Mouse (Mus musculus) thymus, adult 2 months (tissue): ENCODE measurements at regions not wholly inside any gene's neighbourhood (a gene's known extent, or its start where the extent isn't known, plus 50 kb on each side); places are given as distances from the start of the nearest gene placed in this dataset.

Source experiments
- DNase-seq: peaks from one replicate; pipeline ENCODE4 v3.0.0; 2021
- H3K27ac ChIP-seq: fragments of 200-500 bp; 2 replicates; pipeline ENCODE4 v1.5.1; 2012; ENCODE audit warnings: low read length, control low read depth; ENCODE audit not compliant: control insufficient read depth, insufficient read depth
- H3K27me3 ChIP-seq: fragments of 200-500 bp; 2 replicates; pipeline ENCODE4 v1.6.1; 2012; ENCODE audit warnings: mild to moderate bottlenecking, low read length, moderate library complexity, mixed read lengths; ENCODE audit not compliant: control insufficient read depth, insufficient read depth
- H3K36me3 ChIP-seq: fragments of 200-500 bp; 2 replicates; pipeline ENCODE4 v1.6.1; 2012; ENCODE audit warnings: mild to moderate bottlenecking, low read length, moderate library complexity; ENCODE audit not compliant: control insufficient read depth, insufficient read depth
- H3K4me1 ChIP-seq: fragments of 200-500 bp; replicated peaks from 2 replicates; pipeline ENCODE4 v1.6.1; 2012; ENCODE audit warnings: low read length; ENCODE audit not compliant: control insufficient read depth, insufficient read depth
- H3K4me3 ChIP-seq: fragments of 200-500 bp; 2 replicates; pipeline ENCODE4 v1.5.1; 2012; ENCODE audit warnings: mild to moderate bottlenecking, low read length, control low read depth, moderate library complexity; ENCODE audit not compliant: control insufficient read depth, insufficient read depth
- CTCF ChIP-seq: fragments of 200-500 bp; IDR thresholded peaks from 2 replicates; pipeline ENCODE4 v1.5.1; 2012; ENCODE audit warnings: mild to moderate bottlenecking, control low read depth, low read length, moderate library complexity, borderline replicate concordance; ENCODE audit not compliant: control insufficient read depth, poor library complexity, insufficient read depth; ENCODE audit errors: extremely low read depth
- POLR2A ChIP-seq: fragments of 200-500 bp; IDR thresholded peaks from 2 replicates; pipeline ENCODE4 v1.6.1; 2012; ENCODE audit warnings: mild to moderate bottlenecking, low read length, control low read depth, moderate library complexity; ENCODE audit not compliant: control insufficient read depth, poor library complexity, insufficient read depth; ENCODE audit errors: extremely low read depth
- WGBS: fragments of 180-500 bp; shearing (Covaris S2); methylation state at CpG from one replicate; pipeline ENCODE4 v1.1.7; 2018; 5-methylcytosine and 5-hydroxymethylcytosine counted together

GRCm38 (mm10) chr12:80010947-80011346 is 101.9 kb downstream of the Zfp36l1 start:
- H3K36me3 ChIP-seq = no peaks in the 10 kb centered on the region
- H3K27ac ChIP-seq = no peak overlapping the region
- no peak for TF ChIP-seq POLR2A
- no peak for TF ChIP-seq CTCF
- no peaks in the 10 kb centered on the region for H3K27me3 ChIP-seq
- WGBS = 96% methylated on average over 1 of the region's 1 CpGs
- no peak overlapping the region for H3K4me3 ChIP-seq
- no peak for DNase-seq
- peaks cover 14% of the 10 kb centered on the region for H3K4me1 ChIP-seq

- DNase-seq = no peak
- TF ChIP-seq POLR2A = no peak
- TF ChIP-seq CTCF = no peak
- H3K36me3 ChIP-seq = no peaks in the 10 kb centered on the region
- H3K27ac ChIP-seq = no peak overlapping the region
- peaks cover 14% of the 10 kb centered on the region for H3K4me1 ChIP-seq
- H3K27me3 ChIP-seq = no peaks in the 10 kb centered on the region
- 88% methylated on average over 2 of the region's 2 CpGs for WGBS
- H3K4me3 ChIP-seq = no peak overlapping the region
These were observed 102.6 kb downstream of the Zfp36l1 start for GRCm38 (mm10) chr12:80010220-80010619.

GRCm38 (mm10) chr12:80007849-80008248 is 105.0 kb downstream of the Zfp36l1 start:
- DNase-seq = no peak
- TF ChIP-seq POLR2A = no peak
- TF ChIP-seq CTCF = no peak
- Histone ChIP-seq H3K36me3 (no peaks in the 10 kb centered on the region), H3K4me3 (no peak overlapping the region), H3K27me3 (no peaks in the 10 kb centered on the region), H3K4me1 (no peaks in the 10 kb centered on the region), H3K27ac (no peak overlapping the region)
- WGBS = 94% methylated on average over 7 of the region's 7 CpGs

GRCm38 (mm10) chr12:80005227-80005919 is 107.4 kb downstream of the Zfp36l1 start:
- H3K27me3 ChIP-seq = no peaks in the 10 kb centered on the region
- 0 out of 2 replicates have a peak, but pooled peaks cover 3% of the 10 kb centered on the region for H3K4me1 ChIP-seq
- 91% methylated on average over 13 of the region's 13 CpGs for WGBS
- no peak for TF ChIP-seq CTCF
- TF ChIP-seq POLR2A = no peak
- no peak overlapping the region for H3K4me3 ChIP-seq
- no peak overlapping the region for H3K27ac ChIP-seq
- DNase-seq = no peak
- H3K36me3 ChIP-seq = no peaks in the 10 kb centered on the region

- Histone ChIP-seq H3K4me3 (no peak overlapping the region), H3K36me3 (no peaks in the 10 kb centered on the region), H3K4me1 (0 out of 2 replicates have a peak, but pooled peaks cover 3% of the 10 kb centered on the region), H3K27me3 (no peaks in the 10 kb centered on the region), H3K27ac (no peak overlapping the region)
- no peak for TF ChIP-seq POLR2A
- no peak for TF ChIP-seq CTCF
- WGBS = 91% methylated on average over 6 of the region's 6 CpGs
- DNase-seq = no peak
These were observed 108.2 kb downstream of the Zfp36l1 start for GRCm38 (mm10) chr12:80004575-80004974.

- 93% methylated on average over 12 of the region's 12 CpGs for WGBS
- Histone ChIP-seq H3K27me3 (no peaks in the 10 kb centered on the region), H3K4me3 (no peak overlapping the region), H3K27ac (no peak overlapping the region), H3K4me1 (0 out of 2 replicates have a peak, but pooled peaks cover 3% of the 10 kb centered on the region), H3K36me3 (no peaks in the 10 kb centered on the region)
- TF ChIP-seq CTCF (no peak), POLR2A (no peak)
- no peak for DNase-seq
These were observed 109.3 kb downstream of the Zfp36l1 start for GRCm38 (mm10) chr12:80003486-80003885.

GRCm38 (mm10) chr12:80002474-80003125 is 110.2 kb downstream of the Zfp36l1 start:
- 96% methylated on average over 13 of the region's 13 CpGs for WGBS
- TF ChIP-seq CTCF (no peak), POLR2A (no peak)
- 0 out of 2 replicates have a peak, but pooled peaks cover 3% of the 10 kb centered on the region for H3K4me1 ChIP-seq
- H3K27ac ChIP-seq = no peak overlapping the region
- DNase-seq = no peak
- no peaks in the 10 kb centered on the region for H3K27me3 ChIP-seq
- no peaks in the 10 kb centered on the region for H3K36me3 ChIP-seq
- H3K4me3 ChIP-seq = no peak overlapping the region
